Mouse (Mus musculus) myocyte (in vitro differentiated cells): ENCODE results near the gene Lrrc32.

Source experiments
- CEBPB ChIP-seq: IDR thresholded peaks from 2 replicates; pipeline ENCODE4 v1.6.1; 2011; ENCODE audit warnings: mild to moderate bottlenecking, moderate library complexity; ENCODE audit not compliant: poor library complexity, insufficient read depth, severe bottlenecking
- E2F4 ChIP-seq: IDR thresholded peaks from one replicate; pipeline ENCODE4 v1.6.1; 2011; ENCODE audit warnings: mild to moderate bottlenecking, control low read depth, moderate library complexity; ENCODE audit not compliant: insufficient read depth
- MAX ChIP-seq: IDR thresholded peaks from one replicate; pipeline ENCODE4 v1.6.1; 2011; ENCODE audit warnings: low read depth, mild to moderate bottlenecking, control low read depth
- MYOD1 ChIP-seq, 3 experiments: IDR thresholded peaks; one replicate each; pipeline ENCODE4 v1.6.1; 2011; ENCODE audit warnings: control low read depth in 2 of 3, low read depth in 2 of 3, mild to moderate bottlenecking in 2 of 3, moderate library complexity in 1 of 3; ENCODE audit not compliant: insufficient read length in 2 of 3, control insufficient read depth in 1 of 3
- POLR2A ChIP-seq: IDR thresholded peaks from one replicate; pipeline ENCODE4 v1.6.1; 2011; ENCODE audit warnings: low read depth, mild to moderate bottlenecking, control low read depth, moderate library complexity; ENCODE audit not compliant: insufficient read length
- POLR2AphosphoS2 ChIP-seq: IDR thresholded peaks from one replicate; pipeline ENCODE4 v1.6.1; 2011; ENCODE audit warnings: low read depth, control low read depth; ENCODE audit not compliant: insufficient read length
- TCF12 ChIP-seq: IDR thresholded peaks from one replicate; pipeline ENCODE4 v1.6.1; 2011; ENCODE audit warnings: mild to moderate bottlenecking, control low read depth; ENCODE audit not compliant: poor library complexity, insufficient read depth, severe bottlenecking
- USF1 ChIP-seq: IDR thresholded peaks from one replicate; pipeline ENCODE4 v1.6.1; 2011; ENCODE audit warnings: low read depth, mild to moderate bottlenecking, control low read depth, moderate library complexity

GRCm38 (mm10) chr7:98523813-98524361 lies 34.8 kb downstream of the Lrrc32 start:
- TF ChIP-seq POLR2AphosphoS2 (no peak), POLR2A (no peak), E2F4 (no peak), MAX (no peak), TCF12 (no peak), CEBPB (no peak), MYOD1 (IDR thresholded peaks at IDR 0.05; ENCODE audit: control insufficient read depth in 1 of 3, insufficient read length in 2 of 3, low read depth in 2 of 3) (no peak), USF1 (no peak)
